Comparison of ENCODE assay signal across 25 mouse cellular contexts in the genomic region with DNA sequence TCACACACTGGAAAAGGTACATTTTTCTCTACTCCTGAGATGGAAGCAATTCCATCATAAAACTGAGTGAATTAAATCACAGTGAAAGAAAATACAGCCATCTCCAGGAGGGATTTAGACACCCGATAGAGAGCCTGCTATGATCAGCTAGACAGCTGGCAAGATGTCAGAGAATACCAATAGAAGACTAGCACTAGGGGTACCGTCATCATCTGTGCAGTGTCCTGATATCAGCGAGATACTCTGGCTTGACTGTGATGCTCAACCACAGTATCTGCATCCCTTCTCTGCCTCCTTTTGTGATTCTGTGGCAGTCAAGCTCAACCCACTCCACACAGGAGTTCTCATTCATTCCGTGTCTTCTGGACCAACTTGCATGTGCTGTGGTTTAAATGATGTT.
DNase-seq lines count a peak whose midpoint lies in the region; ATAC-seq and TF ChIP-seq lines count a peak whose summit lies in the region.
"Had no signal": no experiment of that assay in that cellular context is flagged by ENCODE, and none has a peak within 500 bp of the region (broad histone marks: within the 10 kb centered on the region; RNA-seq: fewer than 3 reads in every experiment).

No protein-coding gene starts in this region.

- H3K4me3 ChIP-seq in hindbrain, embryonic 13.5 days, result no peak overlapping the region
- H3K4me3 ChIP-seq in hindbrain, embryonic 16.5 days (ENCODE audit: low read length), result no peak overlapping the region
- H3K4me3 ChIP-seq in embryonic facial prominence, embryonic 10.5 days, result no peak overlapping the region
- no peak overlapping the region for H3K4me3 ChIP-seq in hindbrain, postnatal 0 days (ENCODE audit: low read length)
- no peak overlapping the region for H3K4me3 ChIP-seq in midbrain, embryonic 14.5 days (replicated peaks; ENCODE audit: low read depth, low read length)
- H3K4me3 ChIP-seq: heart, embryonic 10.5 days; intestine, embryonic 15.5 days; layer of hippocampus, adult 2 months; liver, embryonic 15.5 days; lung, embryonic 15.5 days; megakaryocyte, embryonic 14.5 days had no signal

- H3K4me2 ChIP-seq in hindbrain, embryonic 13.5 days, result no peak overlapping the region
- no peak overlapping the region for H3K4me2 ChIP-seq in hindbrain, embryonic 16.5 days (ENCODE audit: low read length)
- H3K4me2 ChIP-seq in hindbrain, postnatal 0 days (ENCODE audit: low read depth, low read length), result no peak overlapping the region
- no peak overlapping the region for H3K4me2 ChIP-seq in midbrain, embryonic 14.5 days (ENCODE audit: low read length)
- H3K4me2 ChIP-seq: intestine, embryonic 15.5 days; liver, embryonic 15.5 days; lung, embryonic 15.5 days had no signal

- H3K9me3 ChIP-seq in hindbrain, embryonic 13.5 days, result no peaks in the 10 kb centered on the region
- H3K9me3 ChIP-seq in hindbrain, embryonic 16.5 days (ENCODE audit: control insufficient read depth, low read length), result no peaks in the 10 kb centered on the region
- no peaks in the 10 kb centered on the region for H3K9me3 ChIP-seq in embryonic facial prominence, embryonic 10.5 days
- no peaks in the 10 kb centered on the region for H3K9me3 ChIP-seq in hindbrain, postnatal 0 days (ENCODE audit: low read length)
- H3K9me3 ChIP-seq in midbrain, embryonic 14.5 days (ENCODE audit: control insufficient read depth, low read length), result no peaks in the 10 kb centered on the region
- H3K9me3 ChIP-seq: heart, embryonic 10.5 days; intestine, embryonic 15.5 days; liver, embryonic 15.5 days; lung, embryonic 15.5 days had no signal

- no peak overlapping the region for H3K9ac ChIP-seq in hindbrain, embryonic 13.5 days
- H3K9ac ChIP-seq in hindbrain, embryonic 16.5 days (ENCODE audit: low read depth, low read length), result no peak overlapping the region
- H3K9ac ChIP-seq in hindbrain, postnatal 0 days (replicated peaks; ENCODE audit: low read length), result no peak overlapping the region
- H3K9ac ChIP-seq in midbrain, embryonic 14.5 days (replicated peaks; ENCODE audit: low read length), result no peak overlapping the region
- H3K9ac ChIP-seq: intestine, embryonic 15.5 days; liver, embryonic 15.5 days; lung, embryonic 15.5 days had no signal

- H3K4me1 ChIP-seq in hindbrain, embryonic 13.5 days (replicated peaks), result peaks cover 19% of the 10 kb centered on the region
- no peaks in the 10 kb centered on the region for H3K4me1 ChIP-seq in hindbrain, embryonic 16.5 days (ENCODE audit: control insufficient read depth, insufficient read depth, low read depth, low read length)
- peaks cover 64% of the 10 kb centered on the region for H3K4me1 ChIP-seq in embryonic facial prominence, embryonic 10.5 days
- H3K4me1 ChIP-seq in hindbrain, postnatal 0 days (ENCODE audit: insufficient read depth, low read length), result no peaks in the 10 kb centered on the region
- peaks cover 3% of the 10 kb centered on the region; the same call in 1 of the 2 replicates for H3K4me1 ChIP-seq in midbrain, embryonic 14.5 days (ENCODE audit: control insufficient read depth, insufficient read depth, low read length)
- H3K4me1 ChIP-seq: heart, embryonic 10.5 days; intestine, embryonic 15.5 days; liver, embryonic 15.5 days; lung, embryonic 15.5 days had no signal

- WGBS in hindbrain, embryonic 13.5 days, result 60% methylated on average over 4 of the region's 4 CpGs
- WGBS in hindbrain, embryonic 16.5 days, result 42% methylated on average over 4 of the region's 4 CpGs
- WGBS in embryonic facial prominence, embryonic 10.5 days, result 79% methylated on average over 4 of the region's 4 CpGs
- 51% methylated on average over 4 of the region's 4 CpGs for WGBS in hindbrain, postnatal 0 days
- WGBS in midbrain, embryonic 14.5 days, result 49% methylated on average over 4 of the region's 4 CpGs

- no peak for ATAC-seq in hindbrain, embryonic 13.5 days (ENCODE audit: low FRiP score)
- ATAC-seq in hindbrain, embryonic 16.5 days, result no peak
- ATAC-seq in hindbrain, postnatal 0 days, result no peak
- ATAC-seq in midbrain, embryonic 14.5 days (ENCODE audit: low FRiP score, low TSS enrichment), result no peak
- ATAC-seq: intestine, embryonic 15.5 days; Patski had no signal

- no peak for DNase-seq in embryonic facial prominence, embryonic 10.5 days (ENCODE audit: low spot score)
- DNase-seq in hindbrain, postnatal 0 days (ENCODE audit: low spot score), result peak; percentile 5
- DNase-seq in midbrain, embryonic 14.5 days, result peak; percentile 44
- DNase-seq in kidney, postnatal 36 days, result no peak
- no peak for DNase-seq in right cerebral cortex, postnatal 10 days (ENCODE audit: low spot score in 2 of 2)
- DNase-seq: adrenal gland, adult 2 months; B cell, adult 2 months; cerebellum, adult 11-12 months; cerebellum, postnatal 10 days; kidney, adult 8-10 months; kidney, postnatal 14 days; liver; lung, postnatal 36 days; right cerebral cortex, postnatal 14 days had no signal

- no peak for TF ChIP-seq CTCF in hindbrain, postnatal 0 days (IDR thresholded peaks at IDR 0.05; ENCODE audit: low read depth)

- no peaks in the 10 kb centered on the region for H3K27me3 ChIP-seq in hindbrain, embryonic 13.5 days
- no peaks in the 10 kb centered on the region for H3K27me3 ChIP-seq in hindbrain, embryonic 16.5 days (replicated peaks; ENCODE audit: control insufficient read depth, insufficient read depth, low read length)
- 0 out of 2 replicates have a peak, but pooled peaks cover 5% of the 10 kb centered on the region for H3K27me3 ChIP-seq in embryonic facial prominence, embryonic 10.5 days (replicated peaks; ENCODE audit: low read depth, poor library complexity, severe bottlenecking)
- no peaks in the 10 kb centered on the region for H3K27me3 ChIP-seq in hindbrain, postnatal 0 days (ENCODE audit: insufficient read depth, low read length)
- no peaks in the 10 kb centered on the region for H3K27me3 ChIP-seq in midbrain, embryonic 14.5 days (ENCODE audit: control insufficient read depth, insufficient read depth, low read length)
- H3K27me3 ChIP-seq: CH12.LX; intestine, embryonic 15.5 days; liver, embryonic 15.5 days; lung, embryonic 15.5 days; Patski had no signal

- H3K27ac ChIP-seq in hindbrain, embryonic 13.5 days, result peak overlapping the region; percentile 60
- no peak overlapping the region for H3K27ac ChIP-seq in hindbrain, embryonic 16.5 days (ENCODE audit: low read depth, low read length)
- H3K27ac ChIP-seq in embryonic facial prominence, embryonic 10.5 days (replicated peaks), result peak overlapping the region; percentile 51
- H3K27ac ChIP-seq in hindbrain, postnatal 0 days, result no peak overlapping the region
- peak overlapping the region; percentile 37; the same call in 1 of the 2 replicates for H3K27ac ChIP-seq in midbrain, embryonic 14.5 days (replicated peaks; ENCODE audit: low read depth, low read length)
- H3K27ac ChIP-seq: heart, embryonic 10.5 days; intestine, embryonic 15.5 days; layer of hippocampus, adult 2 months; liver, embryonic 15.5 days; lung, embryonic 15.5 days had no signal

- no peaks in the 10 kb centered on the region for H3K36me3 ChIP-seq in hindbrain, embryonic 13.5 days
- H3K36me3 ChIP-seq in hindbrain, embryonic 16.5 days (ENCODE audit: control insufficient read depth, insufficient read depth, low read length), result no peaks in the 10 kb centered on the region
- no peaks in the 10 kb centered on the region for H3K36me3 ChIP-seq in embryonic facial prominence, embryonic 10.5 days (replicated peaks)
- H3K36me3 ChIP-seq in hindbrain, postnatal 0 days (ENCODE audit: insufficient read depth, low read length), result no peaks in the 10 kb centered on the region
- no peaks in the 10 kb centered on the region for H3K36me3 ChIP-seq in midbrain, embryonic 14.5 days (ENCODE audit: control insufficient read depth, insufficient read depth, low read length)
- H3K36me3 ChIP-seq: G1E; heart, embryonic 10.5 days; intestine, embryonic 15.5 days; liver, embryonic 15.5 days; lung, embryonic 15.5 days had no signal

Comparison
In these comparisons a context has a peak if more than half of its experiments do, and no peak if none do; other contexts are left out.
1. H3K27ac ChIP-seq: peak in hindbrain, embryonic 13.5 days (single experiment), embryonic facial prominence, embryonic 10.5 days (single experiment) and midbrain, embryonic 14.5 days (single experiment); none in hindbrain, embryonic 16.5 days (single experiment) and hindbrain, postnatal 0 days (single experiment).
2. DNase-seq: peak in hindbrain, postnatal 0 days (single experiment) and midbrain, embryonic 14.5 days (single experiment); none in embryonic facial prominence, embryonic 10.5 days (single experiment), kidney, postnatal 36 days (0 of 2) and right cerebral cortex, postnatal 10 days (0 of 2).